Mouse (Mus musculus) megakaryocyte, embryonic 14.5 days (primary cell): Measurements from ENCODE around the gene Tjp1.

Experiments used
- FLI1 ChIP-seq: IDR thresholded peaks from 2 replicates; pipeline ENCODE4 v1.6.1; 2012; ENCODE audit warnings: low read length, inconsistent platforms, mixed read lengths
- GATA1 ChIP-seq: IDR thresholded peaks from 3 replicates; pipeline ENCODE4 v1.6.1; 2012; ENCODE audit warnings: mixed read lengths, low read length, inconsistent platforms, borderline replicate concordance

- TF ChIP-seq FLI1, result no peak
- no peak for TF ChIP-seq GATA1
Measured at GRCm38 (mm10) chr7:65500746-65501145, 26.8 kb downstream of the Tjp1 start.
